Mouse (Mus musculus): ENCODE data around the gene Pkn3.

Gene Pkn3

GRCm38 (mm10) chr2:30063235-30063634, 14.2 kb upstream of the Pkn3 start:
- no peak for DNase-seq (ENCODE audit: low spot score)

GRCm38 (mm10) chr2:30063791-30064190, 13.7 kb upstream of the Pkn3 start:
- DNase-seq (ENCODE audit: low spot score): no peak

GRCm38 (mm10) chr2:30064298-30064697, 13.2 kb upstream of the Pkn3 start:
- DNase-seq (ENCODE audit: low spot score): no peak

GRCm38 (mm10) chr2:30066046-30066901, 11.2 kb upstream of the Pkn3 start:
- DNase-seq (ENCODE audit: low spot score): peak; percentile 96

- DNase-seq (ENCODE audit: low spot score): peak; percentile 62
Measured at GRCm38 (mm10) chr2:30067031-30067888, 10.2 kb upstream of the Pkn3 start.

- DNase-seq (ENCODE audit: low spot score): no peak
Measured at GRCm38 (mm10) chr2:30067962-30068361, 9.5 kb upstream of the Pkn3 start.

GRCm38 (mm10) chr2:30072875-30073274, 4.6 kb upstream of the Pkn3 start:
- no peak for DNase-seq (ENCODE audit: low spot score)

GRCm38 (mm10) chr2:30073285-30073684, 4.2 kb upstream of the Pkn3 start:
- no peak for DNase-seq (ENCODE audit: low spot score)

- no peak for DNase-seq (ENCODE audit: low spot score)
Measured at GRCm38 (mm10) chr2:30075625-30076024, 1.9 kb upstream of the Pkn3 start.

- DNase-seq (ENCODE audit: low spot score): no peak
Measured at GRCm38 (mm10) chr2:30076439-30076838, 1.0 kb upstream of the Pkn3 start.

GRCm38 (mm10) chr2:30076959-30077358, 525 bp upstream of the Pkn3 start:
- DNase-seq (ENCODE audit: low spot score): no peak

GRCm38 (mm10) chr2:30078349-30078712, 847 bp downstream of the Pkn3 start:
- DNase-seq (ENCODE audit: low spot score): no peak

- DNase-seq (ENCODE audit: low spot score): no peak
Measured at GRCm38 (mm10) chr2:30078760-30079159, 1.3 kb downstream of the Pkn3 start.

- no peak for DNase-seq (ENCODE audit: low spot score)
Measured at GRCm38 (mm10) chr2:30080181-30080800, 2.8 kb downstream of the Pkn3 start.

GRCm38 (mm10) chr2:30084113-30084512, 6.6 kb downstream of the Pkn3 start:
- no peak for DNase-seq (ENCODE audit: low spot score)

GRCm38 (mm10) chr2:30084632-30085031, 7.1 kb downstream of the Pkn3 start:
- peak; percentile 51 for DNase-seq (ENCODE audit: low spot score)

- no peak for DNase-seq (ENCODE audit: low spot score)
Measured at GRCm38 (mm10) chr2:30087310-30087709, 9.8 kb downstream of the Pkn3 start.

GRCm38 (mm10) chr2:30091521-30091920, 14.0 kb downstream of the Pkn3 start:
- no peak for DNase-seq (ENCODE audit: low spot score)

GRCm38 (mm10) chr2:30092280-30092918, 14.9 kb downstream of the Pkn3 start:
- DNase-seq (ENCODE audit: low spot score): no peak

GRCm38 (mm10) chr2:30093471-30094207, 16.2 kb downstream of the Pkn3 start, which contains the start of gene Zdhhc12:
Gene Zdhhc12 (minus strand): TSS chr2:30093648.
- peak; percentile 95 for DNase-seq (ENCODE audit: low spot score)

GRCm38 (mm10) chr2:30094208-30094588, 16.7 kb downstream of the Pkn3 start:
- peak; percentile 35 for DNase-seq (ENCODE audit: low spot score)
